Mouse (Mus musculus): ENCODE measurements around the gene Asns.
"Not testable (repeated sequence)": the region's sequence is repeated elsewhere in the genome, so short reads cannot be mapped to it uniquely, and the experiment has no call there.

Asns gene

GRCm38 (mm10) chr6:7676194-7676901 lies 16.7 kb downstream of the Asns start:
- no peak for DNase-seq (ENCODE audit: low read depth, low spot score)

- DNase-seq (ENCODE audit: low read depth, low spot score) = no peak
Observed at GRCm38 (mm10) chr6:7672438-7673253, 20.4 kb downstream of the Asns start.

GRCm38 (mm10) chr6:7671429-7671828 lies 21.6 kb downstream of the Asns start:
- no peak for DNase-seq (ENCODE audit: low read depth, low spot score)

- DNase-seq (ENCODE audit: low read depth, low spot score) = peak; percentile 43
Observed at GRCm38 (mm10) chr6:7670588-7670987, 22.5 kb downstream of the Asns start.

- DNase-seq (ENCODE audit: low read depth, low spot score) = no peak
Observed at GRCm38 (mm10) chr6:7669721-7670120, 23.3 kb downstream of the Asns start.

GRCm38 (mm10) chr6:7668332-7668731 lies 24.7 kb downstream of the Asns start:
- DNase-seq (ENCODE audit: low read depth, low spot score) = no peak

GRCm38 (mm10) chr6:7665902-7666301 lies 27.2 kb downstream of the Asns start:
- not testable (repeated sequence) for DNase-seq (ENCODE audit: low read depth, low spot score)

- no peak for DNase-seq (ENCODE audit: low read depth, low spot score)
Observed at GRCm38 (mm10) chr6:7661455-7661854, 31.6 kb downstream of the Asns start.

- DNase-seq (ENCODE audit: low read depth, low spot score) = peak; percentile 72
Observed at GRCm38 (mm10) chr6:7660377-7661080, 32.5 kb downstream of the Asns start.

GRCm38 (mm10) chr6:7656601-7657000 lies 36.5 kb downstream of the Asns start:
- DNase-seq (ENCODE audit: low read depth, low spot score) = no peak

- no peak for DNase-seq (ENCODE audit: low read depth, low spot score)
Observed at GRCm38 (mm10) chr6:7648458-7648857, 44.6 kb downstream of the Asns start.
